Mouse (Mus musculus) gastrocnemius, postnatal 10 days (tissue): ENCODE measurements at regions not wholly inside any gene's neighbourhood (a gene's known extent, or its start where the extent isn't known, plus 50 kb on each side); places are given as distances from the start of the nearest gene placed in this dataset.
"Not testable (repeated sequence)": the region's sequence is repeated elsewhere in the genome, so short reads cannot be mapped to it uniquely, and the experiment has no call there.

Experiments
- DNase-seq: peaks from one replicate; pipeline ENCODE4 v3.0.0; 2021; ENCODE audit warnings: mixed read lengths

DNA sequence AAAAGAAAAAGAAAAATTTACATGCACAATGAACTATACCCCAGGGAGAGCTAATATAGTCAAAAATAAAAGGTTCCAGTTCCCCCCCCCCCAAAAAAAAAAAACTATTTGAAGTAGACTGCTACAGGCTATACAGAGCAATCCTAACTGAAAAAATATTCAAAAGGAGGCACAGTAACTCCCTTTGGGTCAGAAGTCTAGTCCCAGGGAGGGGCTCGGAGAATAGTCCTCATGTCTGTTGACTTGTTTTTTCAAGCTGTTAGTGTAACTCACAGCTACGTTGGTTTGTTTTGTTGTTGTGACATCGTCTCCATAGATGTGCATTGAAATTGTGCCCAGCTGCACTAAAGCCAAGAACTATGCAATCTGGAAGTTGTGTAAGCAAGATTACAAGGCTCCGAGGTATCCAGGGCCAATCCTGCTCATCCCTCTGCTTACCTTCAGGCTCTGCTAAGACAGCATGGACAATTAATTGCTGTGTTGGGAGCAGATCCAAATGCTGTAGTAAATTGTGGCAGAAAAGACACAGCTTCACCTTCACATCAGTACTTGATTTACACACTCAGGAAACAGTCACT lies 137.2 kb upstream of the Pnpt1 start:
- DNase-seq, result peak; percentile 4

DNA sequence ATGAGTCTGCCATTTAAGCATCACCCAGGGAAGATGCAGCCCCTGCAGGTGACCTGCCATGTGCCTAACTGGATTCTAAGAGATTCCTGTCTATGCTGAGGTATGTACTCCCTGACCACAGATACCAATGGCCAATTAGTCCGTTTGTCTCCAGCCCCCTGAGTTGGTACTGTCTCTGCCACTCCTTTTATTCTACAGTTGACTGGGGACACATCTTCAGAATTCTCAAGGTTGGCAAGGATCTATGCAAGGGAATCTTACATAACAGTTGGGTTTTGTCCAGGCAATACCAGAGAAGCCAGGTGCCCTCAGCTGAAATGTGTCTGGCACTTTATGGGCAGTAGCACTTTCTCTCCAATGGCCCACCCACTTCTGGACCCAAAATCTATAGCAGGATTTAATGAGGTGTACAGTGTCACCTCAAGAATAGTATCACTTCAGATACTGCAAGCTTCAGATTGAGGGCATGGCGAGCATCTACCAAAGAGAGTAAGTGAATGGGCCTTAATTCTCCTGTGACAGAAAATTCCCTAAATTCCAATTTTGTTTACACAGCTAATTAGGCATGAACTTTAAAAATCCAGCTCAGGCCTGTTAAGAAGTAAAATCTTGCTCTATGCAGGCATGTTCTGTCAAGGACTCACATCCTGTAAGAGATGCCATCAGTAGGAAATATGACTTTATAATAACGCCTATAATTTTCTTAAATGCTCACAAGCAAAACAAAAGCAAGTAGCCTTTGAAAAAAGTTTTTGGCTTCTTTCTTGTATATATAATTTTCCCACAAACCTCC lies 132.0 kb upstream of the Pnpt1 start:
- no peak for DNase-seq

GRCm38 (mm10) chr11:28999196-28999595 lies 131.3 kb upstream of the Pnpt1 start:
- no peak for DNase-seq

GRCm38 (mm10) chr11:28999620-29000019 lies 130.9 kb upstream of the Pnpt1 start:
- no peak for DNase-seq

DNA sequence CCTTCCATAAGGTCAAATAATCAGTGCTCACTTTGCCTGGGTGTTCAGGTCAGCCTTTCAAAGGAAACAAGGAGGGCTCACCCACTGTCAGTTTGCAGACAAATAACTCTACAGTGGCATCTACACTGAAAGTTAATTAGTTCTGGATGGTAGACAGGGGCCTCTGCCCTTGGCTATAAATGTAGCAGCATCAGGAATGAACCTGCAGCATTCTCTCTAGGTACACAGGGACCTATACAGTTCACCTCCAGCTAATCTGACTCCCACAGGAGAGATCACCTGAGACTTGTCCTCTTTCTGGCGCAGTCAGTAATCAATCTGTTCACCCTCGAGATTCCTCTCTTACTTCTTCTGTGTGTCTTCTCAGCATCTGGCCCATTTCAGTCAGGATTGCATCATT lies 130.3 kb upstream of the Pnpt1 start:
- no peak for DNase-seq

DNA sequence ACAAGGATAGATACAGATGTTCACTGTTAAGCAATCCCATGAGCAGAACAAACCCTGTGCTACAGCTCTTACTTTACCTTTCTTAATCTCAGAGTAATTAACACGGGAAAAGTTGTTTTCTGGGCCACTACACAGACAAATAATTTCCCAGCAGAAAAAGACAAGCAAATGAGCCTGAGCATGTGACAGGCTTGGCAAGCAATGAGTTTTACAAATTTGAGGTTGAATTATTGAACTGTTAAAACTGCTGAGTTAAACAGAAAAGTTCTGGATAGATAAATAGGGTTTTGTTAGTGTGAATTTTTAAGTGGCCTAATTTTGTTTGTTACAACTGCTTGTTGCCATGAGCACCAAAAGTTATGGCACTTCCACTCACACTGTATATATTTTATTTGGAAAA lies 113.1 kb upstream of the Pnpt1 start:
- DNase-seq, result no peak

GRCm38 (mm10) chr11:29040817-29041216 lies 89.7 kb upstream of the Pnpt1 start:
- DNase-seq, result no peak

- DNase-seq, result not testable (repeated sequence)
Measured at GRCm38 (mm10) chr11:29047985-29048610, 82.4 kb upstream of the Pnpt1 start.

DNA sequence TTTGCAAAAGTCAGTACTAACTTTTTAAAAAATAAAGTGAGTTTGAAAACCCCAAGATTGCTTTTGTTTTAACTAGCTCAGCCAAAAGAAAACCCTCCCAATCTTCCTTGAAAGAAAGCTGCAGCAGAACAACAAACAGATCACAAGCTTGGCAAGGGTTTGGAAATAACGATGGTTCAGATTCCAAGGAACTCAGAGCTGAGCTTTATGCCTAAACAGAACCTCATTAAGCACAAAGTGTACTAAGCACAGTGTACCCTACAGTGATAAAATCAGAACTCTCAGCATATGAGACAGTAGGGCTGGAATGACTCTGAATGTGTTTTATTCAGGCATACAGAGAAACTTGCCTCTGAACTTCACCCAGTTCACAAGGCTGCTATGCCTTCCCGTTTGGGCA lies 77.9 kb upstream of the Pnpt1 start:
- DNase-seq, result no peak

DNA sequence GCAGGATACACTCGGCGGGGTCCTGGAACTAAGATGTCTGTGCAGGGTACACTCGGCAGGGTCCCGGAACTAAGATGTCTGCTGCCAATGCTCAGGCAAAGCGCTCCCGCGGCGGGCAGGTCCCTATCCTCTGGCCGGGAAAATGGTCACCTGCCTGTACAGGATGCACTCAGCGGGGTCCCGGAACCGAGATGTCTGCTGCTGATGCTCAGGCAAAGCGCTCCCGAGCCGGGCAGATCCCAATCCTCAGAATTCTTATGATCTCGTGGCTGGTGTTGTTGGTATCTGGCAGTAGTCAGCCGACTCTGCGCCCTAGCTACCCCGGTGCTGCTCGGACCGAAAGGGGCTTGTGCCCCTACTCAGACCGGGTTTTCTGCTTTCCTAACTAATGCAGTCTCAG lies 61.0 kb upstream of the Pnpt1 start:
- DNase-seq, result not testable (repeated sequence)

DNA sequence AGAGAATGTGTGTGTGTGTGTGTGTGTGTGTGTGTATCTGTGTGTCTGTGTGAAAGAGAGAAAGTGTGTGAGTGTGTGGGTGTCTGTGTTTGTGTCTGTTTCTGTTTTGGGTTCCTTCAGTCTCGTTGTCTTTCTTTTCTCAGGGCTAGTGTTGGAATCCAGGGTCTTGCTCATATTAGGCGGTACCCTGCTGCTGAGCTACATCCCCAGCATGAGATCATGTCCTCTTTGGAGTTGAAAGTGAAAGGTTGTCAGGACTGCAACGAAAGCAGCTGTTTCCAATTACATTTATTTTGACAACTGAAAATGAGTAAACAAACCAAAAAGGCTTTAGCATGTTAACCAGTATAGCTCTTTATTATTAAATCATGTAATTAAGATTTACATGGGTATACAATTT lies 58.3 kb upstream of the Pnpt1 start:
- DNase-seq, result no peak
